Mouse (Mus musculus) neural tube, embryonic 11.5 days (tissue): Measurements from ENCODE around the gene Cacfd1. TPM values are rescaled to one million over a fixed set of nuclear protein-coding genes. Genes with fewer than 3 reads are reported as not detected.

ENCODE experiments used
- ATAC-seq: fragments of 200-750 bp; cut with Nextera tagmentation; 2 replicates; pipeline ENCODE4 v1.8.0; 2017; ENCODE audit warnings: moderate number of reproducible peaks, mild to moderate bottlenecking, moderate TSS enrichment, moderate library complexity; ENCODE audit not compliant: insufficient read depth, low FRiP score, low TSS enrichment
- DNase-seq: peaks from one replicate; pipeline ENCODE4 v3.0.0-alpha.2; 2015; ENCODE audit warnings: low spot score
- H3K27ac ChIP-seq: fragments of 300-500 bp; sonication (generic); 2 replicates; pipeline ENCODE4 v1.5.1; 2014; ENCODE audit warnings: low read depth, mild to moderate bottlenecking, low read length
- H3K27me3 ChIP-seq: fragments of 300-500 bp; sonication (generic); 2 replicates; pipeline ENCODE4 v1.6.1; 2014; ENCODE audit warnings: mild to moderate bottlenecking, low read length, mixed read lengths; ENCODE audit not compliant: control insufficient read depth, insufficient read depth
- H3K36me3 ChIP-seq: fragments of 300-500 bp; sonication (generic); 2 replicates; pipeline ENCODE4 v1.6.1; 2014; ENCODE audit warnings: mild to moderate bottlenecking, low read length, moderate library complexity, mixed read lengths; ENCODE audit not compliant: control insufficient read depth, insufficient read depth
- H3K4me1 ChIP-seq: fragments of 300-500 bp; sonication (generic); 2 replicates; pipeline ENCODE4 v1.6.1; 2014; ENCODE audit warnings: low read length, mixed read lengths; ENCODE audit not compliant: control insufficient read depth, insufficient read depth
- H3K4me2 ChIP-seq: fragments of 300-500 bp; sonication (generic); 2 replicates; pipeline ENCODE4 v1.6.1; 2014; ENCODE audit warnings: low read depth, mild to moderate bottlenecking, moderate library complexity
- H3K4me3 ChIP-seq: fragments of 300-500 bp; sonication (generic); 2 replicates; pipeline ENCODE4 v1.5.1; 2014; ENCODE audit warnings: low read depth, low read length
- H3K9ac ChIP-seq: fragments of 300-500 bp; sonication (generic); 2 replicates; pipeline ENCODE4 v1.6.1; 2014; ENCODE audit warnings: mild to moderate bottlenecking, low read length
- H3K9me3 ChIP-seq: fragments of 300-500 bp; sonication (generic); 2 replicates; pipeline ENCODE4 v1.6.1; 2016; ENCODE audit warnings: low read length; ENCODE audit not compliant: control insufficient read depth
- WGBS: fragments of 180-500 bp; shearing (Covaris S2); extraction: QIAGEN DNeasy Blood & Tissue Kit; methylation state at CpG from one replicate; pipeline ENCODE4 v1.1.7; 2014; 5-methylcytosine and 5-hydroxymethylcytosine counted together
- polyA plus RNA-seq: library from polyadenylated mRNA; unstranded; fragments of >200 nt; fragmentation: Nextera tagmentation; extraction: Ambion mirVana; gene quantifications from 2 replicates; pipeline ENCODE4 v1.2.1, GENCODE M21; 2014

The Cacfd1 gene
- polyA plus RNA-seq, 1 experiment from 2014 or later, result 121 TPM

DNA sequence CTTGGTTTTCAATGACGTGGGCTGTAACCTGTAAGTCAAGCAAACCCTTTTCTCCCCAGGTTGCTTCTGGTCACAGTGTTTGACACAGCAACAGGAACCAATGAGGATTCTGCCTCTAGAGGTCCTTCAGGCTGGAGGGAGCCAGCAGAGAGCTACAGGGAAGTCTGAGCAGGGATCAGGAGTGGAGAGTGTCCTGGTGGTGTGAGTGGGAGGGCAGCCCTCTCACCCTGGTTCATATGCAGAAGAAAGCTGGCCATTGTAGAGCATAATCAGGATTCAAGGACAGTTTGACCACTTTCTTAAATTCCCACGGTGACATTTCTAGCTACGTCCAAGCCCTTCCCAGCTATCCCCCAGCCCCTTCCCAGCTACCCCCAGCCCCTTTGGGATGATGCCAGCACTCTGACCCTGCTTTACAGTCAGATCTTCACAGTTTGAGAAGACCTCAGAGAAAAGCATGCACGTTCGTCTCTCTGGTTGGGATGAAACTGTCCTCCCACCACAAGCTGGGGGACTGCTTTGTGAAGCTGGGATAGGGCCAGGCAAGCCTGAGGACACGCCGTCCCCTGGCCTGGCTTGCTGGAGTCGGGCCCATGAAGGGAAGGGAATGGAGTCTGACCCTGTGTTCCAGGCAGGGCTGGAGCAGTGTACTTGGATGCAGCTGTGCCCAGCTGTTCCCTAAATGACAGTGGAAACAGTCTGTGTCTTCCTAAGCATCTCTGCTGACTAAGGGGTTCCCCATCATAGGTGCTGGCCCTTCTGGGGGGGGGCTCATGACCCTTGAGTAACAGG lies 36.4 kb downstream of the Cacfd1 start:
- H3K27ac ChIP-seq, result no peak overlapping the region
- DNase-seq (no peak), ATAC-seq (no peak)
- H3K4me1 ChIP-seq, result no peaks in the 10 kb centered on the region
- H3K9ac ChIP-seq, result no peak overlapping the region
- 70% methylated on average over 8 of the region's 8 CpGs for WGBS
- H3K36me3 ChIP-seq, result no peaks in the 10 kb centered on the region
- no peak overlapping the region for H3K4me2 ChIP-seq
- no peak overlapping the region for H3K4me3 ChIP-seq
- H3K27me3 ChIP-seq, result no peaks in the 10 kb centered on the region
- no peaks in the 10 kb centered on the region for H3K9me3 ChIP-seq

DNA sequence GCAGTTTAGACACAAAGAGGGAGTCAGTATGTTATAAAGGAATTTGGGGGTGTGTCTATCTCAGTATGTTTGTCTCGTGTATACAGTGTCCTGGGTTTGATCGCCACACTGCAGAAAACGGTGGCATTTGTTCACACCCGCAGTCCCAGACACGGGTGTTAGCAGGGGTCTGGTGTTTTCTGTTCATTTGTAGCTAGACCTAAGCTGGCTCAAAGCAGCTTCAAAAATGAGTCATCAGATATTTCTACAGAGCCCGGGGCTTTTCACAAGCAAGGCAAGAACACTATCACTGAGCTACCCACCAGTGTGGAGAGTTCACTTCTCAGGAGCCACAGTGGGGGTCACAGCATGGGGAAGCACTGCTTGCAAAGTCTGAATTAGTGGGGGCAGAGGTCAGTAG lies 39.7 kb downstream of the Cacfd1 start:
- H3K27ac ChIP-seq, result no peak overlapping the region
- no peaks in the 10 kb centered on the region for H3K27me3 ChIP-seq
- ATAC-seq, result no peak
- no peaks in the 10 kb centered on the region for H3K4me1 ChIP-seq
- no peak overlapping the region for H3K4me3 ChIP-seq
- 62% methylated on average over 6 of the region's 6 CpGs for WGBS
- no peak overlapping the region for H3K9ac ChIP-seq
- H3K4me2 ChIP-seq, result no peak overlapping the region
- DNase-seq, result no peak
- H3K36me3 ChIP-seq, result no peaks in the 10 kb centered on the region
- no peaks in the 10 kb centered on the region for H3K9me3 ChIP-seq

DNA sequence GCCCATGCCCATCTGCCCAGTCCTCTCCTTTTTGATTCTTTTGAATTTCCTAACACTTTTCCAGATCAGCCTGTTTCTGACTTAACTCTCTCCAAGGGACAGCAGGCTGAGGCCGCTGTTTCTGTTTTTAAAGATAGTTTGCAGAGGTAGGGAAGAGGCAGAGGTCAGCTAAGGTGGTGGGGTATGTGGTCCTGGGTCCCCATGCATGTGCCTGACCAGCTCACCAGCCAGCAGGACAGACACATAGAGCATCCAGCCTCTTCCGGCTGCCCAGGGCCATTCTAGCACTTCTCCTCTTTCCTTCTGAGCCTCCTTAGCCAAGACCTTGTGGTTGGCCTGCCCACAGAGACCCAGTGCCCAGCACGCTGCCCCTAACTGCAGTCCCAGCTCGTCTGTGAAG lies 48.5 kb downstream of the Cacfd1 start:
- no peak overlapping the region for H3K27ac ChIP-seq
- H3K9ac ChIP-seq, result no peak overlapping the region; the same call in 1 of the 2 replicates
- ATAC-seq, result no peak
- no peaks in the 10 kb centered on the region for H3K36me3 ChIP-seq
- H3K27me3 ChIP-seq, result no peaks in the 10 kb centered on the region
- H3K4me2 ChIP-seq, result no peak overlapping the region
- H3K9me3 ChIP-seq, result no peaks in the 10 kb centered on the region
- DNase-seq, result no peak
- H3K4me3 ChIP-seq, result no peak overlapping the region
- no peaks in the 10 kb centered on the region for H3K4me1 ChIP-seq
- 22% methylated on average over 4 of the region's 4 CpGs for WGBS

DNA sequence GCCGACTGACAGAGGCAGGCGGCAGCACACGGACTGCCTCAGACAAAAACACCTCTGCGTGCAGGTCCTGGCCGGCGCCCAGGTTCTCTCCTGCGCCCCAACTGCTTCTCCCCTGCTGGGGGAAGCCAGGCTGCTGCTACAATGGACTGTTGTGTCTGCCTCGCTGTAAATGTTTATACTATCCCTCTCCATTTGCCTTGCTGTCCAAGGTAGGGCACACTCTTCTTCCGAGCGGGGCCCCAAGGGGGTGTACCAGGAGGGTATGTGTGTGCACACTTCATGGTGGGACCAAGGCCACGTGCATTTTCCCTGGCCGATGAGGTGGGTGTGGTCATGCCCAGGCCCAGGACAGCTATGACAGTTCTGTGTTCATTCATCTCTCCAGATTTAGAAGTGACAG lies 49.0 kb downstream of the Cacfd1 start:
- H3K27ac ChIP-seq, result no peak overlapping the region
- H3K4me1 ChIP-seq, result no peaks in the 10 kb centered on the region
- 16% methylated on average over 12 of the region's 12 CpGs for WGBS
- DNase-seq (no peak), ATAC-seq (no peak)
- no peaks in the 10 kb centered on the region for H3K9me3 ChIP-seq
- H3K36me3 ChIP-seq, result no peaks in the 10 kb centered on the region
- H3K4me2 ChIP-seq, result no peak overlapping the region
- no peak overlapping the region; the same call in 1 of the 2 replicates for H3K9ac ChIP-seq
- no peaks in the 10 kb centered on the region for H3K27me3 ChIP-seq
- no peak overlapping the region for H3K4me3 ChIP-seq

DNA sequence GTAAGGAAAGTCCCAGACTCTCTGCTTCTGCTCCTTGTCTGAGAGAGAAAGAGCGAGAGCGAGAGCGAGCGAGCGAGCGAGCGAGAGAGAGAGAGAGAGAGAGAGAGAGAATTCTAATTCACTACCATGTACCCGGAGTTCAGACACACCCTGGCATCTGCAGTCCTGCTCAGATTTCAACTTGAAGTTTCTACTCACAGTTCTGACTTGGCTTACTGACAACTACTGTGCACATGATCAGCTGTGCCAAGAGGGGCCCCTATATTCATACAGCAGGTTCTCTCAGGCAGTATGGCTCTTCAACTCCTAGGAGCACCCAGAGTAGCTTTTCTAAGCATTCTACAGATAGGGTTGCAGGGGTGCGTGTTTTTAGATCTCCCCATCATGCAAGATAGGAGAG lies 49.5 kb downstream of the Cacfd1 start:
- H3K36me3 ChIP-seq, result no peaks in the 10 kb centered on the region
- no peak overlapping the region for H3K4me2 ChIP-seq
- H3K9me3 ChIP-seq, result no peaks in the 10 kb centered on the region
- H3K9ac ChIP-seq, result no peak overlapping the region
- WGBS, result 82% methylated on average over 9 of the region's 9 CpGs
- no peak for ATAC-seq
- H3K27ac ChIP-seq, result no peak overlapping the region
- no peaks in the 10 kb centered on the region for H3K4me1 ChIP-seq
- H3K4me3 ChIP-seq, result no peak overlapping the region
- no peak for DNase-seq
- no peaks in the 10 kb centered on the region for H3K27me3 ChIP-seq

DNA sequence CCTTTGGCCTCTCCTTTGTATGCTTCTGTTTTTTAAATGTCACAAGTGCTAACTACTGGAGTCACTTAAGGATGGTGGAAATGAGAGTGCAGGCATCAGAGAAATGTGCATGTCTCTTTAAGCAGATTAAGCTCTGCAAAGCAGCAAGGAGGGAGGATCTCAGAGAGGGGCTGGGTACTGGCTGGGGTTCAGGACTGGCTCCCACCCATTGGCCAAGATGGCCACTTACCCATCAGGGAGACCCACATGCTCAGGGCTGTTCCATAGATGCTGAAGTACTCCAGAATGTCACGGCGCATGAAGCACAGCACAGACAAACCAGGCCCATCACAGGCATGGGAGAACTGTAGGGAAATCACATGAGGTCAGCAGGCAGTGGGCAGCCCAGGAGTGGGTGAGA lies 57.4 kb downstream of the Cacfd1 start:
- Histone ChIP-seq H3K27ac (no peak overlapping the region), H3K9me3 (no peaks in the 10 kb centered on the region), H3K4me3 (no peak overlapping the region), H3K4me1 (peaks cover 4% of the 10 kb centered on the region; the same call in 1 of the 2 replicates), H3K36me3 (no peaks in the 10 kb centered on the region), H3K27me3 (no peaks in the 10 kb centered on the region), H3K9ac (no peak overlapping the region), H3K4me2 (no peak overlapping the region)
- DNase-seq (no peak), ATAC-seq (no peak)
- 81% methylated on average over 2 of the region's 2 CpGs for WGBS

DNA sequence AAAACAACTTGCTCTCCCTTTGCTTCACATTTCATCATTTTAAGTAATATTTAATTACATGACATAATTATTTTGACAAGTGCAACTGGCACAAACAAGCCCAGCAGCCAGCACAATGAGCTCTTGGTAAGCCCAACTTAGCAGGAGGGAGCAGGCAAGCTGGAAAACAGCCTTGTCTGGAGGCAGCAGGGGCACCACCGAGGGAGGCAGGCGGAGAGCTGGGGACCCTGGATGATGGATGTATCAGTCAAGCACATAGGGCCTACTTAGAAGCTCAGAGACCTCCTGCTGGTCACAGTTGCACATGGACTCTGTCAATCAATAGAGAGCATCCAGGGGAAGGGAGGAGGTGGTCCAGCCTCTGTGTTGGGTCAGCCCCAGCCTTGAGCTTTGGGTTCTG lies 58.3 kb downstream of the Cacfd1 start:
- ATAC-seq, result no peak
- no peaks in the 10 kb centered on the region for H3K27me3 ChIP-seq
- H3K4me2 ChIP-seq, result no peak overlapping the region
- H3K27ac ChIP-seq, result no peak overlapping the region
- H3K4me3 ChIP-seq, result no peak overlapping the region
- DNase-seq, result no peak
- H3K4me1 ChIP-seq, result peaks cover 7% of the 10 kb centered on the region; the same call in 1 of the 2 replicates
- no peak overlapping the region for H3K9ac ChIP-seq
- no peaks in the 10 kb centered on the region for H3K36me3 ChIP-seq
- WGBS, result 37% methylated on average over 2 of the region's 2 CpGs
- H3K9me3 ChIP-seq, result no peaks in the 10 kb centered on the region

DNA sequence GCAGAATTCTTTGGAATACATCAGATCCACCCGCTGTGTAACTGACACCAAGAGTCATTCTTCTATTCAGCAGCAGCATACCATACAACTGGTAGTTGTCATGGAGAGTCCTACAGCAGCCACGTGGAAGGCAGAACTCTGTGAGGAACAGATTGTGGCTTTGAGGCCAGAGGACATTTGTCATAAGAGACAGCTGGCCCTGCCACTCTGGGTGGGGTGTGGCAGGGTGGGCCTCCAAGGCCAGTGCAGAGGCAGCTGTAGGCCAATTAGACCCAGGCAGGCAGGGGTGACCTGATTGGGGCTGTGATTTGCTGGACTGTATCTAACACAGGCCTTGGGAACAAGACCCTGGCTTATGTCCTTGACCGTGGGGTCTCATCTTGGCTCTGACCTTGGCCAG lies 59.9 kb downstream of the Cacfd1 start:
- DNase-seq (peak; percentile 46), ATAC-seq (no peak)
- H3K27me3 ChIP-seq, result no peaks in the 10 kb centered on the region
- no peak overlapping the region for H3K9ac ChIP-seq
- 42% methylated on average over 3 of the region's 3 CpGs for WGBS
- no peaks in the 10 kb centered on the region for H3K36me3 ChIP-seq
- no peak overlapping the region for H3K27ac ChIP-seq
- H3K4me2 ChIP-seq, result no peak overlapping the region
- no peak overlapping the region for H3K4me3 ChIP-seq
- H3K4me1 ChIP-seq, result peaks cover 8% of the 10 kb centered on the region; the same call in 1 of the 2 replicates
- H3K9me3 ChIP-seq, result no peaks in the 10 kb centered on the region

DNA sequence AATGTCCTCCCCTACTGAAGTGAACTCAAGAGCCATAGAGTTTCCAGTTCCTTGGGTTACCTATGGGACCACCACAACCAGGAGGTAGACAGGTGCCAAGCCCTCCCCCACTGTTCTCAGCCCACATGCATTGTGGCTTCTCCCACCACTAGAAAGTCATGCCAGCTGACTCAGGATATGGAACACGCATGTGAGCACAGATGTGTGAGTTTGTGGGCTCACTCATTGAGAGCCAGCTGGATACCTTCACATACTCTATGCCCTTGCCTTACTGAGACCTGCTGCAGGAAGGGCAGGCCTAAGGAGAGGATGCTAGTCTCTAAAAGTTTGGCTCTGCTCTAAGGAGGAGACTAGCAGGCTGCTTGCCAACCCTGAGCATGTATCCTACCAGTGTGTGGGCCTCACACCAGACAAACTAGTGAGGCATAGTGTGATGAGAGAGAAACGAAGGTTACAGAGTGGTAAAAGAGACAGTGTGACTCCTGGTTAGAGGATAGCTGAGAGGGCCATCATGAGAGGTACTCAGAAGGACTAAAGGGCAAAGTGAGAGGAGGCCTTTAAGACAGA lies 60.6 kb downstream of the Cacfd1 start:
- 84% methylated on average over 2 of the region's 2 CpGs for WGBS
- no peak overlapping the region for H3K4me2 ChIP-seq
- no peaks in the 10 kb centered on the region for H3K27me3 ChIP-seq
- H3K36me3 ChIP-seq, result no peaks in the 10 kb centered on the region
- H3K9me3 ChIP-seq, result no peaks in the 10 kb centered on the region
- H3K4me1 ChIP-seq, result peaks cover 8% of the 10 kb centered on the region; the same call in 1 of the 2 replicates
- H3K4me3 ChIP-seq, result no peak overlapping the region
- H3K27ac ChIP-seq, result no peak overlapping the region
- DNase-seq, result no peak
- H3K9ac ChIP-seq, result no peak overlapping the region
- ATAC-seq, result no peak
